In genomic region chr4:137740350-137740749, GRCm38 (mm10) we compare ENCODE assay signal across 25 mouse cellular contexts. TPM values are rescaled to one million over a fixed set of nuclear protein-coding genes. Genes with fewer than 3 reads are reported as not detected.
"Had no signal": no experiment of that assay in that cellular context is flagged by ENCODE, and none has a peak within 500 bp of the region (broad histone marks: within the 10 kb centered on the region; RNA-seq: fewer than 3 reads in every experiment).

No protein-coding gene starts in this region.

- H3K9me3 ChIP-seq: embryonic facial prominence, embryonic 10.5 days; embryonic facial prominence, embryonic 12.5 days; embryonic facial prominence, embryonic 13.5 days; embryonic facial prominence, embryonic 15.5 days; forebrain, embryonic 10.5 days; forebrain, embryonic 12.5 days; forebrain, embryonic 13.5 days; forebrain, embryonic 15.5 days; heart, embryonic 10.5 days had no signal

- H3K27me3 ChIP-seq: embryonic facial prominence, embryonic 12.5 days; embryonic facial prominence, embryonic 13.5 days; embryonic facial prominence, embryonic 15.5 days; forebrain, embryonic 12.5 days; forebrain, embryonic 13.5 days; forebrain, embryonic 15.5 days had no signal

- DNase-seq: cerebellum, postnatal 14 days; cerebellum, postnatal 25 days; cerebellum, postnatal 36 days; embryo, embryonic 11 days; forebrain, postnatal 0 days; gastrocnemius, adult 2 months; gastrocnemius, postnatal 10 days; gastrocnemius, postnatal 14 days; gastrocnemius, postnatal 25 days; gastrocnemius, postnatal 36 days; heart, adult 11 months; heart, adult 18-20 months; heart, adult 2 months had no signal

- H3K36me3 ChIP-seq: embryonic facial prominence, embryonic 10.5 days; embryonic facial prominence, embryonic 12.5 days; embryonic facial prominence, embryonic 13.5 days; embryonic facial prominence, embryonic 15.5 days; forebrain, embryonic 10.5 days; forebrain, embryonic 12.5 days; forebrain, embryonic 15.5 days; heart, embryonic 10.5 days had no signal

- ATAC-seq: forebrain, embryonic 13.5 days; forebrain, embryonic 15.5 days; forebrain, postnatal 0 days had no signal

- H3K9ac ChIP-seq: embryonic facial prominence, embryonic 12.5 days; embryonic facial prominence, embryonic 13.5 days; embryonic facial prominence, embryonic 15.5 days; forebrain, embryonic 12.5 days; forebrain, embryonic 13.5 days; forebrain, embryonic 15.5 days; forebrain, postnatal 0 days had no signal

- H3K4me3 ChIP-seq: embryonic facial prominence, embryonic 12.5 days; embryonic facial prominence, embryonic 13.5 days; embryonic facial prominence, embryonic 15.5 days; erythroblast, embryonic 14.5 days; forebrain, embryonic 10.5 days; forebrain, embryonic 12.5 days; forebrain, embryonic 13.5 days; forebrain, embryonic 15.5 days; gastrocnemius, adult 2 months; heart, adult 2 months had no signal

- H3K4me2 ChIP-seq: embryonic facial prominence, embryonic 12.5 days; embryonic facial prominence, embryonic 13.5 days; embryonic facial prominence, embryonic 15.5 days; forebrain, embryonic 12.5 days; forebrain, embryonic 13.5 days; forebrain, embryonic 15.5 days had no signal

- H3K27ac ChIP-seq: embryonic facial prominence, embryonic 10.5 days; embryonic facial prominence, embryonic 12.5 days; embryonic facial prominence, embryonic 15.5 days; forebrain, embryonic 10.5 days; forebrain, embryonic 12.5 days; forebrain, embryonic 13.5 days; forebrain, embryonic 15.5 days; gastrocnemius, adult 2 months; heart, adult 2 months; heart, embryonic 10.5 days had no signal

RNA-seq across cellular contexts. Expression of gene Alpl, which starts 55.8 kb away (rescaled TPM):
- total RNA-seq: common myeloid progenitor, adult 5-6 weeks; granulocyte monocyte progenitor cell, adult 5-6 weeks had no signal
